Mouse (Mus musculus): ENCODE results near the gene Zfp706.

DNA sequence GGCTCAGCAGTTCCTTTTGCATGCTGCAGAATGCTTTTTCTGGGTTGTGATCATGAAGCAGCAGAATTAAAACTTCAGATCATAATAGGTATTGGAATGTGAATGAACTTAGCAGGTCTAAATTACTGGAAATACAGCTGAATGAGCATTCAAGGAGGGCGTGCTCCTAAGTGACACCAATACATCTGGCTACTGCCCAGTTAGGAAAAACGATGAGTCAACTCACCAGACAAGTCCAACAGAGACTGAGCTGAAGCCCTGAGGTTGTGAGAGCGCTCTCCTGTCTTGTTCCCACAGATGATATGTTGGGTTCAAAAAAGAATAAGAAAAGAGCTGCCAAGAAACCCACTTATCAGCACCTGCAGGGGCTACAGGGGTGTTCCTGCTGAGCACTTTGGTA is 11.9 kb upstream of the Zfp706 start:
- TF ChIP-seq CTCF (IDR thresholded peaks at IDR 0.05; ENCODE audit: low read depth) (no peak), EP300 (optimal IDR thresholded peaks at IDR 0.05) (no peak)

Data from stomach, postnatal 0 days (tissue).